Mouse (Mus musculus): Measurements from ENCODE around the gene Mcoln1. TPM values are rescaled to one million over a fixed set of nuclear protein-coding genes. Genes with fewer than 3 reads are reported as not detected.

The Mcoln1 gene
- polyA plus RNA-seq, 1 experiment from 2014 or later: 46.9 TPM

DNA sequence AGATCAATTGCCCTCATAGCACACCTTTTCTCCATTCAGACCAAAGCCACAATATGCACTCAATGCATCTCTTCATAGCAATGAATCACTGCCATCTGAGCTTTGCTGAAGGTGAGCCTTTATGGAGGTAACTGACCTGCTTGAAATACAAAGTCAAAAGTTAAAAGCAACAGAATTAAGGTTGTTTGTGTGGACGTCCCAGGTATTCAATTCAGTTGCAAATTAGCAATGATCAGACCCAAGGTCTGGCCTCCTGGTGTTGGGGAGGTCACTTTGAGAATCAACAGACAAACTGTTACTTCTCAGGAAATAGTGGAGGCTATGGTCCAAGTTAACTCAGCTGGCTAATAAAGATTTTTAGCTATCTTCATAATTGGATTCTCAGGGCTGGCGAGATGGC is 46.3 kb downstream of the Mcoln1 start:
- Histone ChIP-seq H3K36me3 (ENCODE audit: insufficient read depth, low read length) (peaks cover 22% of the 10 kb centered on the region), H3K9ac (ENCODE audit: low read depth, low read length) (no peak overlapping the region), H3K27ac (no peak overlapping the region), H3K4me3 (replicated peaks; ENCODE audit: low read depth, low read length) (no peak overlapping the region), H3K4me1 (replicated peaks; ENCODE audit: insufficient read depth, low read length) (no peaks in the 10 kb centered on the region), H3K9me3 (replicated peaks; ENCODE audit: low read length) (no peaks in the 10 kb centered on the region), H3K27me3 (ENCODE audit: insufficient read depth, low read length) (no peaks in the 10 kb centered on the region), H3K4me2 (ENCODE audit: low read length) (no peak overlapping the region)
- no peak for TF ChIP-seq CTCF (IDR thresholded peaks at IDR 0.05; ENCODE audit: low read depth)
- ATAC-seq (replicated peaks; ENCODE audit: low FRiP score, low read depth): no peak
- no peak for DNase-seq (ENCODE audit: low spot score)
- WGBS: 95% methylated on average over 2 of the region's 2 CpGs

DNA sequence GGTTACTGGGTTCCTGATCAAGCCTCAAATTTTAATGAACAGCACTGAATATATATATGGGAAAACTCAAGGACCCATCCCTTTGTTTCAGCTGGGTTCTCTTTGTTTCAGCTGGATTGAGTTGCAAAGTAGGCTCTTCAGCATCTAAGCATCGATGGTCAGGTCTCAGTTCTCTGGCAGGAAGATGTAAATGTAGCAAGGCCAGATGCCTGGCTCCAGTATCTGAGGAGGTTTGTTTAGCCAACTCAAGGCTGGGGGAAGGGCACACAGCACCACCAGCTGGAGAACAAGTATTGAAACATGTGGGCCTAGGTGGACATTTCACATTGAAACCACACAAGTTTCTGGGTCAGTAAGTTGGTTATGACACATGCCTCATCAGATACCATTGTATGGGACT is 52.0 kb downstream of the Mcoln1 start:
- no peaks in the 10 kb centered on the region for H3K27me3 ChIP-seq (ENCODE audit: insufficient read depth, low read length)
- H3K4me1 ChIP-seq (replicated peaks; ENCODE audit: insufficient read depth, low read length): no peaks in the 10 kb centered on the region
- no peak overlapping the region for H3K27ac ChIP-seq
- H3K4me3 ChIP-seq (replicated peaks; ENCODE audit: low read depth, low read length): no peak overlapping the region
- no peaks in the 10 kb centered on the region for H3K9me3 ChIP-seq (replicated peaks; ENCODE audit: low read length)
- no peak overlapping the region for H3K4me2 ChIP-seq (ENCODE audit: low read length)
- ATAC-seq (replicated peaks; ENCODE audit: low FRiP score, low read depth): no peak
- no peak for DNase-seq (ENCODE audit: low spot score)
- no peak overlapping the region for H3K9ac ChIP-seq (ENCODE audit: low read depth, low read length)
- 86% methylated on average over 1 of the region's 1 CpGs for WGBS
- H3K36me3 ChIP-seq (ENCODE audit: insufficient read depth, low read length): no peaks in the 10 kb centered on the region
- TF ChIP-seq CTCF (IDR thresholded peaks at IDR 0.05; ENCODE audit: low read depth): no peak

DNA sequence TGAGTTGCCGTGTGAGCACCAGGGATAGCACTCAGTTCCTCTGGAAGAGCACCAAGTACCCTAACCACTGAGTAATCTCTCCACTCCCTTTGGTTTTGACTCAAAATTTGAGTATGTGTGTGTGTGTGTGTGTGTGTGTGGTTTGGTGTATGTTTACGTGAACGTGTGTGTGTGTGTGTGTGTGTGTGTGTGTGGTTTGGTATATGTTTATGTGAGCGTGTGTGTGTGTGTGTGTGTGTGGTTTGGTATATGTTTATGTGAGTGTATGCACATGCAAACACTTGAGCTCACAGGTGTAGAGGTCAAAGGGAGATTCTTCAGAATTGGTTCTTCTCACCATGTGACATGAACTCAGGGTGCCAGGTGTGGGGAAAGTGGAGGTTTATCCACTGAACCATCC is 55.9 kb downstream of the Mcoln1 start:
- Histone ChIP-seq H3K4me1 (replicated peaks; ENCODE audit: insufficient read depth, low read length) (no peaks in the 10 kb centered on the region), H3K4me3 (replicated peaks; ENCODE audit: low read depth, low read length) (no peak overlapping the region), H3K27me3 (ENCODE audit: insufficient read depth, low read length) (no peaks in the 10 kb centered on the region), H3K9ac (ENCODE audit: low read depth, low read length) (no peak overlapping the region), H3K27ac (no peak overlapping the region), H3K36me3 (ENCODE audit: insufficient read depth, low read length) (no peaks in the 10 kb centered on the region), H3K9me3 (replicated peaks; ENCODE audit: low read length) (no peaks in the 10 kb centered on the region), H3K4me2 (ENCODE audit: low read length) (no peak overlapping the region)
- WGBS: 69% methylated on average over 4 of the region's 4 CpGs
- ATAC-seq (replicated peaks; ENCODE audit: low FRiP score, low read depth) (peak; percentile 89), DNase-seq (ENCODE audit: low spot score) (no peak)
- TF ChIP-seq CTCF (IDR thresholded peaks at IDR 0.05; ENCODE audit: low read depth): no peak

Other genes starting within 250 kb of the Mcoln1 start
- 26.5 and 27.2 TPM in 2 replicates for gene Insr, start 220.8 kb upstream of the Mcoln1 start, polyA plus RNA-seq (2015; fragmentation: Nextera tagmentation; extraction: Ambion mirVana)
- gene A430078G23Rik, start 147.0 kb upstream of the Mcoln1 start, polyA plus RNA-seq (2015; fragmentation: Nextera tagmentation; extraction: Ambion mirVana): 0.05 and 0.24 TPM in 2 replicates
- 9.6 and 10.6 TPM in 2 replicates for gene Arhgef18, start 107.5 kb upstream of the Mcoln1 start, polyA plus RNA-seq (2015; fragmentation: Nextera tagmentation; extraction: Ambion mirVana)
- 8.1 and 8.8 TPM in 2 replicates for gene Pex11g, start 32.8 kb upstream of the Mcoln1 start, polyA plus RNA-seq (2015; fragmentation: Nextera tagmentation; extraction: Ambion mirVana)
- gene Tex45, start 29.6 kb upstream of the Mcoln1 start, polyA plus RNA-seq (2015; fragmentation: Nextera tagmentation; extraction: Ambion mirVana): 0.16 TPM in 1 of 2 replicates, not detected in the other
- gene Zfp358, start 7.3 kb upstream of the Mcoln1 start, polyA plus RNA-seq (2015; fragmentation: Nextera tagmentation; extraction: Ambion mirVana): 42.1 and 45.0 TPM in 2 replicates
- gene Pnpla6, start 14.9 kb downstream of the Mcoln1 start, polyA plus RNA-seq (2015; fragmentation: Nextera tagmentation; extraction: Ambion mirVana): 24.3 and 26.4 TPM in 2 replicates
- 4.4 and 5.2 TPM in 2 replicates for gene C330021F23Rik, start 67.5 kb downstream of the Mcoln1 start, polyA plus RNA-seq (2015; fragmentation: Nextera tagmentation; extraction: Ambion mirVana)
- gene Camsap3, start 86.8 kb downstream of the Mcoln1 start, polyA plus RNA-seq (2015; fragmentation: Nextera tagmentation; extraction: Ambion mirVana): 9.7 and 11.6 TPM in 2 replicates
- gene Xab2, start 120.9 kb downstream of the Mcoln1 start, polyA plus RNA-seq (2015; fragmentation: Nextera tagmentation; extraction: Ambion mirVana): 44.4 and 48.4 TPM in 2 replicates
- gene Pet100, start 121.1 kb downstream of the Mcoln1 start, polyA plus RNA-seq (2015; fragmentation: Nextera tagmentation; extraction: Ambion mirVana): 132 and 151 TPM in 2 replicates
- gene Pcp2, start 125.1 kb downstream of the Mcoln1 start, polyA plus RNA-seq (2015; fragmentation: Nextera tagmentation; extraction: Ambion mirVana): 0.42 TPM in 1 of 2 replicates, not detected in the other
- gene Stxbp2, start 130.5 kb downstream of the Mcoln1 start, polyA plus RNA-seq (2015; fragmentation: Nextera tagmentation; extraction: Ambion mirVana): 88.6 and 93.3 TPM in 2 replicates
- gene Retn, start 155.3 kb downstream of the Mcoln1 start, polyA plus RNA-seq (2015; fragmentation: Nextera tagmentation; extraction: Ambion mirVana): 0.27 and 0.58 TPM in 2 replicates
- gene Mcemp1, start 165.3 kb downstream of the Mcoln1 start, polyA plus RNA-seq (2015; fragmentation: Nextera tagmentation; extraction: Ambion mirVana): 0.47 and 0.54 TPM in 2 replicates
- gene Fcor, start 171.9 kb downstream of the Mcoln1 start, polyA plus RNA-seq (2015; fragmentation: Nextera tagmentation; extraction: Ambion mirVana): 8.3 and 8.9 TPM in 2 replicates
- 32.1 and 32.9 TPM in 2 replicates for gene Trappc5, start 175.8 kb downstream of the Mcoln1 start, polyA plus RNA-seq (2015; fragmentation: Nextera tagmentation; extraction: Ambion mirVana)
- gene Fcer2a, start 193.7 kb downstream of the Mcoln1 start, polyA plus RNA-seq (2015; fragmentation: Nextera tagmentation; extraction: Ambion mirVana): 0.08 TPM in 1 of 2 replicates, not detected in the other
- gene Clec4g, start 220.2 kb downstream of the Mcoln1 start, polyA plus RNA-seq (2015; fragmentation: Nextera tagmentation; extraction: Ambion mirVana): 0.18 and 0.34 TPM in 2 replicates
- gene Cd209a, start 248.5 kb downstream of the Mcoln1 start, polyA plus RNA-seq (2015; fragmentation: Nextera tagmentation; extraction: Ambion mirVana): 0.08 and 0.10 TPM in 2 replicates